Mouse (Mus musculus): Measurements from ENCODE around the gene Tarbp2. TPM values are rescaled to one million over a fixed set of nuclear protein-coding genes. Genes with fewer than 3 reads are reported as not detected.

Gene Tarbp2
- total RNA-seq, 2 experiments from 2014 or later: 28.8 to 30.3 TPM

Other genes with a start within 250 kb of the Tarbp2 start
- gene Gm9918, start 247.6 kb upstream of the Tarbp2 start, total RNA-seq (2021): not detected
- 10 to 100 TPM; 42.8 to 44.5 TPM for gene Mfsd5, start 238.7 kb upstream of the Tarbp2 start, total RNA-seq (2021)
- gene Espl1, start 221.9 kb upstream of the Tarbp2 start, total RNA-seq (2021): 1 to 10 TPM in 1 of 2 experiments, under 1 TPM in 1; 0.77 to 1.4 TPM
- 100 to 1,000 TPM; 467 to 479 TPM for gene Pfdn5, start 192.1 kb upstream of the Tarbp2 start, total RNA-seq (2021)
- gene Myg1, start 186.5 kb upstream of the Tarbp2 start, total RNA-seq (2021): 10 to 100 TPM; 55.5 to 61.0 TPM
- 10 to 100 TPM; 15.5 to 18.3 TPM for gene Aaas, start 167.4 kb upstream of the Tarbp2 start, total RNA-seq (2021)
- under 1 TPM; 0.44 to 0.68 TPM for gene Sp7, start 151.0 kb upstream of the Tarbp2 start, total RNA-seq (2021)
- 10 to 100 TPM; 23.8 to 32.2 TPM for gene Sp1, start 112.0 kb upstream of the Tarbp2 start, total RNA-seq (2021)
- 1 to 10 TPM; 1.7 to 2.1 TPM for gene Amhr2, start 72.8 kb upstream of the Tarbp2 start, total RNA-seq (2021)
- 10 to 100 TPM; 55.0 to 57.5 TPM for gene Prr13, start 59.2 kb upstream of the Tarbp2 start, total RNA-seq (2021)
- gene Pcbp2, start 47.7 kb upstream of the Tarbp2 start, total RNA-seq (2021): 100 to 1,000 TPM; 499 to 503 TPM
- gene Gm10337, start 14.5 kb upstream of the Tarbp2 start, total RNA-seq (2021): not detected
- gene Map3k12, start 1.1 kb upstream of the Tarbp2 start, total RNA-seq (2021): 10 to 100 TPM; 94.3 to 97.3 TPM
- gene Npff, start 6.8 kb downstream of the Tarbp2 start, total RNA-seq (2021): 1 to 10 TPM; 2.3 to 3.8 TPM
- gene Gm28047, start 106.9 kb downstream of the Tarbp2 start, total RNA-seq (2021): not detected
- gene Atf7, start 107.3 kb downstream of the Tarbp2 start, total RNA-seq (2021): 10 to 100 TPM; 33.9 to 36.3 TPM
- gene Atp5g2, start 154.2 kb downstream of the Tarbp2 start, total RNA-seq (2021): 10 to 100 TPM in 1 of 2 experiments, 1 to 10 TPM in 1; 7.8 to 11.6 TPM
- gene Calcoco1, start 204.0 kb downstream of the Tarbp2 start, total RNA-seq (2021): 10 to 100 TPM; 75.1 to 75.6 TPM